Mouse (Mus musculus): Measurements from ENCODE around the gene Wfdc10. TPM values are rescaled to one million over a fixed set of nuclear protein-coding genes. Genes with fewer than 3 reads are reported as not detected.

Gene Wfdc10
- polyA plus RNA-seq, 1 experiment from 2014 or later = not detected

GRCm38 (mm10) chr2:164705328-164705727 is 49.5 kb downstream of the Wfdc10 start:
- Histone ChIP-seq H3K36me3 (no peaks in the 10 kb centered on the region), H3K9ac (replicated peaks) (no peak overlapping the region), H3K4me2 (replicated peaks) (no peak overlapping the region), H3K27ac (no peak overlapping the region), H3K4me3 (replicated peaks) (no peak overlapping the region), H3K27me3 (no peaks in the 10 kb centered on the region), H3K4me1 (replicated peaks) (no peaks in the 10 kb centered on the region), H3K9me3 (no peaks in the 10 kb centered on the region)
- no peak for ATAC-seq
- 88% methylated on average over 6 of the region's 6 CpGs for WGBS

GRCm38 (mm10) chr2:164705991-164706390 is 50.1 kb downstream of the Wfdc10 start:
- Histone ChIP-seq H3K4me3 (replicated peaks) (no peak overlapping the region), H3K9ac (replicated peaks) (no peak overlapping the region), H3K27ac (no peak overlapping the region), H3K36me3 (no peaks in the 10 kb centered on the region), H3K27me3 (no peaks in the 10 kb centered on the region), H3K4me1 (replicated peaks) (no peaks in the 10 kb centered on the region), H3K4me2 (replicated peaks) (no peak overlapping the region), H3K9me3 (no peaks in the 10 kb centered on the region)
- no peak for ATAC-seq
- 90% methylated on average over 14 of the region's 14 CpGs for whole genome bisulfite sequencing

Other genes with a start within 250 kb of the Wfdc10 start
- 6.5 and 7.3 TPM in 2 replicates for gene Sdc4, start 212.2 kb upstream of the Wfdc10 start, polyA plus RNA-seq (2015; fragmentation: Nextera tagmentation; extraction: Ambion mirVana)
- gene Sys1, start 199.1 kb upstream of the Wfdc10 start, polyA plus RNA-seq (2015; fragmentation: Nextera tagmentation; extraction: Ambion mirVana) = 77.6 and 81.1 TPM in 2 replicates
- 4.5 and 5.2 TPM in 2 replicates for gene Gm20458, start 195.1 kb upstream of the Wfdc10 start, polyA plus RNA-seq (2015; fragmentation: Nextera tagmentation; extraction: Ambion mirVana)
- gene Trp53tg5, start 182.3 kb upstream of the Wfdc10 start, polyA plus RNA-seq (2015; fragmentation: Nextera tagmentation; extraction: Ambion mirVana) = not detected in 2 replicates
- gene Dbndd2, start 169.9 kb upstream of the Wfdc10 start, polyA plus RNA-seq (2015; fragmentation: Nextera tagmentation; extraction: Ambion mirVana) = 8.7 and 8.8 TPM in 2 replicates
- 64.2 and 67.8 TPM in 2 replicates for gene Pigt, start 158.5 kb upstream of the Wfdc10 start, polyA plus RNA-seq (2015; fragmentation: Nextera tagmentation; extraction: Ambion mirVana)
- 5.7 and 6.8 TPM in 2 replicates for gene Wfdc2, start 93.6 kb upstream of the Wfdc10 start, polyA plus RNA-seq (2015; fragmentation: Nextera tagmentation; extraction: Ambion mirVana)
- not detected in 2 replicates for gene Spint3, start 82.6 kb upstream of the Wfdc10 start, polyA plus RNA-seq (2015; fragmentation: Nextera tagmentation; extraction: Ambion mirVana)
- not detected in 2 replicates for gene Wfdc6a, start 70.6 kb upstream of the Wfdc10 start, polyA plus RNA-seq (2015; fragmentation: Nextera tagmentation; extraction: Ambion mirVana)
- not detected in 2 replicates for gene Eppin, start 62.5 kb upstream of the Wfdc10 start, polyA plus RNA-seq (2015; fragmentation: Nextera tagmentation; extraction: Ambion mirVana)
- not detected in 2 replicates for gene Wfdc6b, start 42.5 kb upstream of the Wfdc10 start, polyA plus RNA-seq (2015; fragmentation: Nextera tagmentation; extraction: Ambion mirVana)
- gene Wfdc8, start 42.4 kb upstream of the Wfdc10 start, polyA plus RNA-seq (2015; fragmentation: Nextera tagmentation; extraction: Ambion mirVana) = not detected in 2 replicates
- gene Wfdc16, start 17.2 kb upstream of the Wfdc10 start, polyA plus RNA-seq (2015; fragmentation: Nextera tagmentation; extraction: Ambion mirVana) = not detected in 2 replicates
- gene Wfdc9, start 537 bp downstream of the Wfdc10 start, polyA plus RNA-seq (2015; fragmentation: Nextera tagmentation; extraction: Ambion mirVana) = not detected in 2 replicates
- not detected in 2 replicates for gene Wfdc11, start 18.0 kb downstream of the Wfdc10 start, polyA plus RNA-seq (2015; fragmentation: Nextera tagmentation; extraction: Ambion mirVana)
- not detected in 2 replicates for gene Wfdc13, start 29.1 kb downstream of the Wfdc10 start, polyA plus RNA-seq (2015; fragmentation: Nextera tagmentation; extraction: Ambion mirVana)
- gene Spint4, start 42.5 kb downstream of the Wfdc10 start, polyA plus RNA-seq (2015; fragmentation: Nextera tagmentation; extraction: Ambion mirVana) = not detected in 2 replicates
- not detected in 2 replicates for gene Spint5, start 59.3 kb downstream of the Wfdc10 start, polyA plus RNA-seq (2015; fragmentation: Nextera tagmentation; extraction: Ambion mirVana)
- gene Wfdc3, start 89.9 kb downstream of the Wfdc10 start, polyA plus RNA-seq (2015; fragmentation: Nextera tagmentation; extraction: Ambion mirVana) = 1.2 and 1.3 TPM in 2 replicates
- gene Dnttip1, start 89.9 kb downstream of the Wfdc10 start, polyA plus RNA-seq (2015; fragmentation: Nextera tagmentation; extraction: Ambion mirVana) = 65.4 and 72.6 TPM in 2 replicates
- gene Ube2c, start 113.9 kb downstream of the Wfdc10 start, polyA plus RNA-seq (2015; fragmentation: Nextera tagmentation; extraction: Ambion mirVana) = 203 and 208 TPM in 2 replicates
- gene Tnnc2, start 123.9 kb downstream of the Wfdc10 start, polyA plus RNA-seq (2015; fragmentation: Nextera tagmentation; extraction: Ambion mirVana) = not detected in 2 replicates
- gene Snx21, start 129.8 kb downstream of the Wfdc10 start, polyA plus RNA-seq (2015; fragmentation: Nextera tagmentation; extraction: Ambion mirVana) = 17.2 and 19.1 TPM in 2 replicates
- gene Acot8, start 148.8 kb downstream of the Wfdc10 start, polyA plus RNA-seq (2015; fragmentation: Nextera tagmentation; extraction: Ambion mirVana) = 19.9 and 20.4 TPM in 2 replicates
- 15.2 and 15.5 TPM in 2 replicates for gene Zswim3, start 149.1 kb downstream of the Wfdc10 start, polyA plus RNA-seq (2015; fragmentation: Nextera tagmentation; extraction: Ambion mirVana)
- 25.4 and 25.8 TPM in 2 replicates for gene Zswim1, start 166.6 kb downstream of the Wfdc10 start, polyA plus RNA-seq (2015; fragmentation: Nextera tagmentation; extraction: Ambion mirVana)
- not detected in 2 replicates for gene Spata25, start 172.5 kb downstream of the Wfdc10 start, polyA plus RNA-seq (2015; fragmentation: Nextera tagmentation; extraction: Ambion mirVana)
- gene Ctsa, start 176.8 kb downstream of the Wfdc10 start, polyA plus RNA-seq (2015; fragmentation: Nextera tagmentation; extraction: Ambion mirVana) = 92.0 and 94.2 TPM in 2 replicates
- gene Neurl2, start 177.4 kb downstream of the Wfdc10 start, polyA plus RNA-seq (2015; fragmentation: Nextera tagmentation; extraction: Ambion mirVana) = 4.7 TPM in 2 replicates
- 69.1 and 96.1 TPM in 2 replicates for gene Pltp, start 201.7 kb downstream of the Wfdc10 start, polyA plus RNA-seq (2015; fragmentation: Nextera tagmentation; extraction: Ambion mirVana)
- 98.1 and 108 TPM in 2 replicates for gene Pcif1, start 223.3 kb downstream of the Wfdc10 start, polyA plus RNA-seq (2015; fragmentation: Nextera tagmentation; extraction: Ambion mirVana)